Mouse (Mus musculus) midbrain, postnatal 0 days (tissue): ENCODE results near the gene Lrp1. TPM values are rescaled to one million over a fixed set of nuclear protein-coding genes. Genes with fewer than 3 reads are reported as not detected.

ENCODE experiments used
- ATAC-seq: fragments of 200-750 bp; cut with Nextera tagmentation; 2 replicates; pipeline ENCODE4 v1.8.0; 2017; ENCODE audit warnings: moderate number of reproducible peaks, mild to moderate bottlenecking, moderate TSS enrichment, moderate library complexity; ENCODE audit not compliant: low FRiP score
- DNase-seq: peaks from one replicate; pipeline ENCODE4 v3.0.0-alpha.2; 2015; ENCODE audit warnings: low spot score
- H3K27ac ChIP-seq: fragments of 300-500 bp; sonication (generic); 2 replicates; pipeline ENCODE4 v1.5.1; 2014; ENCODE audit warnings: low read depth, mild to moderate bottlenecking, low read length, mixed read lengths
- H3K27me3 ChIP-seq: fragments of 300-500 bp; sonication (generic); 2 replicates; pipeline ENCODE4 v1.6.1; 2014; ENCODE audit warnings: low read length, control low read depth, mixed read lengths; ENCODE audit not compliant: insufficient read depth
- H3K36me3 ChIP-seq: fragments of 300-500 bp; sonication (generic); 2 replicates; pipeline ENCODE4 v1.6.1; 2014; ENCODE audit warnings: low read length, control low read depth, mixed read lengths; ENCODE audit not compliant: insufficient read depth
- H3K4me1 ChIP-seq: fragments of 300-500 bp; sonication (generic); 2 replicates; pipeline ENCODE4 v1.6.1; 2014; ENCODE audit warnings: mild to moderate bottlenecking, control low read depth, antibody characterized with exemption, low read length, mixed read lengths; ENCODE audit not compliant: insufficient read depth
- H3K4me2 ChIP-seq: fragments of 300-500 bp; sonication (generic); 2 replicates; pipeline ENCODE4 v1.6.1; 2014; ENCODE audit warnings: low read depth, mild to moderate bottlenecking, low read length, mixed read lengths; ENCODE audit not compliant: poor library complexity, severe bottlenecking
- H3K4me3 ChIP-seq: fragments of 300-500 bp; sonication (generic); 2 replicates; pipeline ENCODE4 v1.5.1; 2014; ENCODE audit warnings: low read depth, mild to moderate bottlenecking, low read length, moderate library complexity
- H3K9ac ChIP-seq: fragments of 300-500 bp; sonication (generic); replicated peaks from 2 replicates; pipeline ENCODE4 v1.6.1; 2014; ENCODE audit warnings: mild to moderate bottlenecking, low read length, moderate library complexity, mixed read lengths; ENCODE audit not compliant: poor library complexity, severe bottlenecking
- H3K9me3 ChIP-seq: fragments of 300-500 bp; sonication (generic); 2 replicates; pipeline ENCODE4 v1.6.1; 2016; ENCODE audit warnings: low read length, control low read depth
- CTCF ChIP-seq: IDR thresholded peaks from 2 replicates; pipeline ENCODE4 v1.5.1; 2016; ENCODE audit warnings: antibody characterized with exemption, mild to moderate bottlenecking
- WGBS: fragments of 180-500 bp; shearing (Covaris S2); extraction: QIAGEN DNeasy Blood & Tissue Kit; methylation state at CpG from one replicate; pipeline ENCODE4 v1.1.7; 2014; 5-methylcytosine and 5-hydroxymethylcytosine counted together
- polyA plus RNA-seq: library from polyadenylated mRNA; unstranded; fragments of >200 nt; fragmentation: Nextera tagmentation; extraction: Ambion mirVana; gene quantifications from 2 replicates; pipeline ENCODE4 v1.2.1, GENCODE M21; 2015
- total RNA-seq: library from RNA; depleted of rRNA; stranded (reverse); fragments of >200 nt; gene quantifications from 2 replicates; pipeline ENCODE4 v1.2.3, GENCODE M21; 2014

The Lrp1 gene
- total and polyA plus RNA-seq, 2 experiments from 2014 or later: 84.4 to 319 TPM

DNA sequence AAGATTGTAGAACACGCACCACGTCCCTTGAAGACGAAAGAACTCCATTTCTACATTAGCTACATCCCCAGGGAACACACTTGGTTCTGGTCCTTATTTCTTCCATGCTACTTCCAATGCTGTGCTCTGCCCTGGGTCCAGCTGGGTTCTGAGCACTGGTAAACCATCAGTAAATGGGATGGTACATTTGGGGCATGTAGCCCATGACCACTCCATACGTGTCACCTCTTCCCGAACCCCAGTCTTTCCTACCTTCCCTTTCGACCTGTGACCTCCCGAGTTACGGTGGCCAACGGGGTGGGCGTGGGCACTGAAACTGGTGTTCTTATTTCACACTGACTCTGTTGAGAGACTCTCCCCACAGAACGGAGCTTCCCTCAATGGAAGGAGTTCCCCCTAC, 21.7 kb downstream of the Lrp1 start:
- 82% methylated on average over 11 of the region's 11 CpGs for WGBS
- no peaks in the 10 kb centered on the region for H3K27me3 ChIP-seq
- no peak overlapping the region for H3K9ac ChIP-seq
- no peak overlapping the region for H3K4me2 ChIP-seq
- no peaks in the 10 kb centered on the region for H3K4me1 ChIP-seq
- peaks cover 51% of the 10 kb centered on the region for H3K36me3 ChIP-seq
- H3K4me3 ChIP-seq: no peak overlapping the region
- H3K9me3 ChIP-seq: no peaks in the 10 kb centered on the region
- no peak for DNase-seq
- no peak for TF ChIP-seq CTCF
- no peak for ATAC-seq
- H3K27ac ChIP-seq: peak overlapping the region; percentile 13; the same call in 1 of the 2 replicates

DNA sequence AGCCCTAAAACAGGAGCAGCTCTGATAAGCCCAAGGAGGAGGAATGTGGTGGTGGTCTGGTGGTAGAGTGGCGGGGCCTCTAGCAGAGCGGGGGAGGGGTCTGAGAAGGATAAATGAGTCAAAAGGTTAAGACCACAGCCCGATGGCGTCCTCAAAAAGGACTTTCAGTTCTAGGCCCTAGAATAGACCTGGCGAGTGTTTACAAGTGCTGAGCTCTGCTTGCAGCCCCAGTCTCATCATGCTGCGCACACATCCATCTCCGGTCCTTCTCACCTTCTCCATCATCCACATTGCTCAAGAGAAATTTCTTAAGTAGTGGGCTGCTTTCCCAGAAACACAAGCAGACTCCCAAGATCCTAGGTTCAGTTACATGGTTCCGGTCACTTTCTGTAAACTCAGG, 22.3 kb downstream of the Lrp1 start:
- Histone ChIP-seq H3K4me3 (no peak overlapping the region), H3K9me3 (no peaks in the 10 kb centered on the region), H3K9ac (no peak overlapping the region), H3K4me2 (no peak overlapping the region), H3K36me3 (peaks cover 50% of the 10 kb centered on the region), H3K27ac (no peak overlapping the region), H3K4me1 (no peaks in the 10 kb centered on the region), H3K27me3 (no peaks in the 10 kb centered on the region)
- no peak for TF ChIP-seq CTCF
- DNase-seq (no peak), ATAC-seq (no peak)
- 69% methylated on average over 8 of the region's 8 CpGs for WGBS

DNA sequence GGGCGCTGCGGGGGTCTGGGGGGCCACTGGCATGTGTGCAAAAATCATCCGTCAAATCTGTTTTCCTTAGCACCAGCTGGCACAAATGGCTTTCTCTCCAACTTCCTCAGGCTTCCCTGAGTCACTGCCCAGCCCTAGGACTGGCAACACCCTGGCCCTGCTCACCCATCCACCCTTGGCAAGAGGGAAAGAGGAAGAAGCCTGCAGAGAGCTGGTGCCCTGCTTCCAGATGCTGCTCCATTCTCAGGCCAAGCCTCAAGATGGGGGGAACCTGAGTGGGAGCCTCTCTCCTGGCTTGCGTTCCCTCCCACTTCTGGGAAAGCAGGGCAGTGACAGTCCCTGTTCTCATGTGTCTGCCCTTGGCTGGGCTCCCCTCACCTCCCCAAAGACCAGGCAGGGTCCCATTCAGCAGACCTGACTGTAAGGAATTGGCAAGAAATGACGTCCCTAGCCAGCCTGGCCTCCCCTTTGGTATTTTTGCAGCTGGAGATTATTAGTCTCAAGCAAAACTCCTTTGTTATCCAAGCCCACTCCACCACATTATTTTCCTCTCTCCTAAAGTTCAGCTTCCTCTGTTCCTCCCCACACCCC, 23.5 kb downstream of the Lrp1 start:
- DNase-seq (peak; percentile 72), ATAC-seq (0 out of 2 replicates have a peak, but pooled peaks have one; percentile 28)
- Histone ChIP-seq H3K4me2 (no peak overlapping the region), H3K9ac (no peak overlapping the region), H3K36me3 (peaks cover 52% of the 10 kb centered on the region), H3K27ac (peak overlapping the region; percentile 47), H3K4me3 (no peak overlapping the region), H3K4me1 (no peaks in the 10 kb centered on the region), H3K27me3 (no peaks in the 10 kb centered on the region), H3K9me3 (no peaks in the 10 kb centered on the region)
- TF ChIP-seq CTCF: no peak
- 74% methylated on average over 5 of the region's 5 CpGs for WGBS

DNA sequence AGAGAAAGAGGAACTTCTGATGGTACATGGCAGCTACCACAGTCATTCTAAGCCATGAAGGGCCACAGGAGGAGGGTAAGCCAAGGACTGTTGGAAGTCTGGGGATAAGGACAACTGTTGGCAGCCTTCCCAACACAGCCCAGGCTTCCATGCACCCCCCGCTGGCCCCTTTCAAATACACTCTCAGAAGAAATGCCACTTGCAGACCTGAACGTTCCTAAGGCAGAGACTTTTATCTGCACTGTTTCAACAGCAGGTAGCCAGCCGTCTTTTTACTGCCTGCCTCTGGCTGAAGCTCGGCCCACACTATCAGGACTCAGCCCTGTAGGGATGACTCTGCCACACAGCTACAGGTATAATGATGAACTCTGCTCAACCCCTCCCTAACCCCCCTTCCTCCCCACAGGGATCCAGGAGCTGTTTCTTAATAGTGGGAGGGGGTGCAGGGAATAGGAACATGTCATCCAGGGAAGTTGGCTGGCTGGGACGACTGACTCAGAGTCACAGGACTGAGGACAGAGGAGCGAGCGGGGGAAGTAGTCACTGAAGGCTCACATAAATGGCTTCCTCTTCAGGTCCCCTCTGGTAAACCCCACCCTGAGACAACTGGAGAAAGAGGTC, 24.5 kb downstream of the Lrp1 start:
- no peak overlapping the region for H3K4me2 ChIP-seq
- H3K9me3 ChIP-seq: no peaks in the 10 kb centered on the region
- H3K4me3 ChIP-seq: no peak overlapping the region
- TF ChIP-seq CTCF: no peak
- H3K9ac ChIP-seq: no peak overlapping the region; the same call in 1 of the 2 replicates
- H3K36me3 ChIP-seq: peaks cover 61% of the 10 kb centered on the region
- ATAC-seq (no peak), DNase-seq (peak; percentile 67)
- peak overlapping the region; percentile 47; the same call in 1 of the 2 replicates for H3K27ac ChIP-seq
- no peaks in the 10 kb centered on the region for H3K27me3 ChIP-seq
- H3K4me1 ChIP-seq: no peaks in the 10 kb centered on the region
- WGBS: 33% methylated on average over 7 of the region's 7 CpGs

DNA sequence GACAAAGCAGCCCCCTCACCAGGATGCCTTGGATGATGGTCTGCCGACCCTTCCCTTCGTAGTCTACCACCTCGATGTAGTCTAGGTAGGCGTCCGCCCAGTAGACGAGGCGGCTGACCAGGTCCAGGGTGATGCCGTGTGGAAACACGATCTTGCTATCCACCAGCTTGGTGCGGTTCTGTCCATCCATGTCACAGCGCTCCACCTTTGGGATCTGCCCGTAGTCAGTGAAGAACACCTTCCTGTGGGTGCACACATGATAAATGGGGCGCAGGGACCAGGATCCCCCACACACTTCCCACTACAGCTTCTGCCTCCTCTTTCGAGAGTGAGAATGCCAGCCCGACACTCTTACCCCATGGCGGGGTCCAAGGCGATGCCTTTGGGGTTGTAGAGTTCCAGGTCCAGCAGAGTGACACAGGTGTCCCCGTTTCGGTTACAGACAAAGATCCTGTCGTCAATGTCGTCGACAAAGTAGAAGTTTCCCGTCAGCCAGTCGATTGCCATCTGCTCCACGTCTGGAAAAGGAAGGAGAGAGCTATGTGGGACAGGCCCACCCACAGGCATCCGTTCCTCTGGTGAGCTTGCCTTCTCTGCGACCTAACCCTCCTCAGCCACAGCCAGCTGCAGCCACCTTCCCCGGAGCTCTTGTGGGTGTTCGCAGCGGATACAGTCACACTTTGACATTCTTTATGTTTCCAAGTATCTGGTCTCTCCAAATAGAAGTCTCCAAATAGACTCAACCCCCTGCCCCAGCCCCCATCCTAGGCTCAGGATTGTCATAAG, 25.8 kb downstream of the Lrp1 start:
- no peaks in the 10 kb centered on the region for H3K27me3 ChIP-seq
- DNase-seq (no peak), ATAC-seq (no peak)
- peaks cover 69% of the 10 kb centered on the region for H3K36me3 ChIP-seq
- no peaks in the 10 kb centered on the region for H3K9me3 ChIP-seq
- H3K9ac ChIP-seq: no peak overlapping the region
- TF ChIP-seq CTCF: no peak
- no peak overlapping the region for H3K4me3 ChIP-seq
- no peak overlapping the region for H3K4me2 ChIP-seq
- no peak overlapping the region for H3K27ac ChIP-seq
- WGBS: 92% methylated on average over 30 of the region's 30 CpGs
- no peaks in the 10 kb centered on the region for H3K4me1 ChIP-seq

DNA sequence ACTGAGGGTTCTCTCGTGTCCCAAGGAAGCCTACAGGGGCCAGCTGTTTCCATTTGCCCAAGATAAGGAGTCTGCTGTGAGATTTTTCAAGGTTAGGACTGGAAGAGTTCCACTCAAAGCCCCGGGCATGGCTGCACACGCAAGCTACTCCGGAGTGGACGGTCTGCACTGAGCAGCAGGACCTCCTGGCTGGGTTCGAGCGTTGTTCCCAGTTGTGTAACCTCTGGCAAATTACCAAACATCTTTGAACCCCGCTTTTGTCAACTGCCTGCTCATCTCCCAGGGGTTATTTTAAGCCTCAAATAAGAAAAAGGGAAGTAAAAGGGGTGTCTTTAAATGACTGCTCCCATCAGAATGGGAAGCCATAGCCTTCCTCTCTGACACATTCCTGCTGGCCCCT, 26.5 kb downstream of the Lrp1 start:
- ATAC-seq (no peak), DNase-seq (no peak)
- H3K27ac ChIP-seq: no peak overlapping the region
- H3K36me3 ChIP-seq: peaks cover 73% of the 10 kb centered on the region
- H3K9me3 ChIP-seq: no peaks in the 10 kb centered on the region
- no peaks in the 10 kb centered on the region for H3K27me3 ChIP-seq
- H3K9ac ChIP-seq: no peak overlapping the region
- 85% methylated on average over 8 of the region's 8 CpGs for WGBS
- no peak for TF ChIP-seq CTCF
- H3K4me3 ChIP-seq: no peak overlapping the region
- no peak overlapping the region for H3K4me2 ChIP-seq
- no peaks in the 10 kb centered on the region for H3K4me1 ChIP-seq
